Mouse (Mus musculus) spleen, postnatal 10 days (tissue): ENCODE measurements around the gene Usp36.
A peak's percentile ranks its signal among the peaks of the same experiment; 100 is the strongest.

Source experiments
- DNase-seq, 2 experiments: peaks; one replicate each; pipeline ENCODE4 v3.0.0; 2021 to 2022; ENCODE audit warnings: low spot score in 2 of 2

The Usp36 gene

DNA sequence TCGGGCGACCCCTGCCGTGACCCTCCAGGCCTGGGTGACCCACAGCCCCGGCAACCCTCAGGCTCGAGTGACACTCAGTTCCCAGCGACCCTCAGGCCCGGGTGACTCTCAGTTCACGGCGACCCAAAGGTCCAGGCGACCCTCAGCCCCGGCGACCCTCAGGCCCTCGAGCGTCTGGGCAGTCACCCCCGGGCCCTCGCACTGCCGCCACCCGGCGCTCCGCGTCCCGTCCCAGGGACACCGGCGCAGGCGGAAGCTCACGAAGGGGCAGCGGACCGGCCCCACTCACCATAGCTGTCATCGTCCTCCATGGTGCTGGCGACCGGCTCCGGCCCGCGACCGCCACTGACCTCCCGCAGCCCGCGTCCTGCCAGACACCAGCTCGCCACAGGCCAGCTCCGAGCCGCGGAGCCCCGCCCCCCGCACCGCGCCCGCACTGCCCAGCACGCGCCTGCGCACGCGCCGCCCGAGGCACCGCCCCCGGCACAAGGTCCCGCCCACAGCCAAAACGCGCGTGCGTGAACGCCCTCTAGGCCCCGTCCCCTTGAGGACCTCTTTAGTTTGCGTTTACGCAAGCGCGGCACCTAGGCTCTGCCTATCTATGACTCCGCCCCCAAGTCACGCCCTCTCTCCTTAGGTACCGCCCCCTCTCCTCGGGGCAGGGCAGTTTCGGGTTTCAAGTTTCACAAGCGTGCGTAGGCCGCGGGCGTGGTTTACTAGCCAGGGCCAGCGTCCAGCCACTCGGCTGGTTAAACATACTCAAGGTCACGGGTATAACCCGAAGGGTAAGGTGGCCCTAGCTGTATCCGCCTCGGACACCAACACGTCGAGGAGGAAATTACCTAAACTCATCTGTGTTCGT lies 41.7 kb downstream of the Usp36 start, which contains the start of gene Cyth1:
Gene Cyth1 (minus strand): TSS at position 443 of the 862 bp plus-strand sequence.
- peak; percentile 99 for DNase-seq

DNA sequence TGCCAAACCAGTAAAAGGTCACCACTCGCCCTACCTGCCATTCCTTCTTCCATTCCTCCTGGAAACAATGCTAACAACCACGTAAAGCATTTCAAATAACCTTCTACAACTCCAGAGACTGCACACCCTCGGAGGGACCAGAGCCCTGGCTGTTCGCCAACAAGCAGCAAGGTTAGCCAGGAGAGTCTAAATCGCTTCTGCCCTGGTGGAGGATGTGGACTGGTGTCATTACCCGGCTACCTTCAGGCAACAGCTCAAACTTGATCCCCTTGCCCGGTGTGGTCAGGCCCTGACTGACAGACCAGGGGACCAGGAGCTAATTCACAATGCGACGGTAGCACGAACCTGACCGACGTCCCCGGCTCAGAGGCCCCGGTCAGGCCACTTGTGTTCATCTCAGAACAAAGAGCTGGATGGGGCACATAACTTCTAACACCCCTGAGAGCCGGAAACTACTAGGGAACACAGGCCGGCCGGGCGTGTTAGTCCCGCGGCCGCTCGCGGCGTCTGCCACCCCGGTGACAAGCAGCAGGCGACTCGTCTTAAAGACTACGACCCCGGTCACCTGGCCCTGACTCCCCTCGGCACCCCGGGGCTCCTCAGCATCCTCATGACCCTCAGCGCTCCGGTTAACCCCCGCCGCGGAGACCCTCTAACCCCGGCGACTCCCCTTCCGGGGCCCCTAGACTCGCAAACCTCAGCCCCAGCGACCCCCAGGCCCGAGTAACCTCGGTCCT lies 42.5 kb downstream of the Usp36 start:
- peak; percentile 63 to 71 for DNase-seq

DNA sequence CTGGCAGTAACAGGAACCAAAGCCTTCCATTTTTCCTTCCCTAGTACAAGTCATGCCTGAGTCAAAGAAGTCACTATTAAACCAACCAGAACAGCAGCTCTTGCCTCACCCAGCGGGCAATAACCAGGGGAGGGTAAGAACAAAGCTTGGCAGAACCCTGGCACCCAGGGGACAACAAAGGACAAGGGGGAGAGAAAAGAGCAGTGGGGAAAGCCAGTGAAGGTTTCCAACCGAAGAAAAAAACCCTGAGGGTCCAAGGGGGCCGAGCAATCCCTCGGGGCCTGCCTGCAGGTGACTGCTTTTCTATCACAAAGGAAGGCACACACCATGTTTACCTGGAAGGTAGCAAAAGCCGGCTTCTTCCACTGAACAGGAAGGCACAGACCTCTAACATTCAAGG lies 43.3 kb downstream of the Usp36 start:
- no peak for DNase-seq

DNA sequence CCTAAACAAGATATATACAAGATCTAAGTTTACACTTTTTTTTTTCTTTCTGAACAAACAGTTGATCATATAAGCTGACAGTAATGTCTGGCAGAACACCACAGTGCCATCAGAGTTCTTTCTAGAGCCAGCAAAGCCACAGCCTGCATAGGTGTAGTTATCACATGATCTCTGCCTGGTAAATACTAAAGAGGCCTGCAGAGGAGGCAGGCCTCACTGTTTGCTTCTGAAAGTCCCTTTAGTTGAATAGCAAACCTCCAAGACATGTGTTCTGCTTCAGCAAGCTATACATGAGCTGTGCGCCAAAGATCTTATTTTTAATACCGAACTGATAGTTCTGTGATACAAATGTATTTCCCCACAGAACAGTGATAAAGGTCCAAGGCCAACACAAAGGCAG lies 44.9 kb downstream of the Usp36 start:
- no peak for DNase-seq

DNA sequence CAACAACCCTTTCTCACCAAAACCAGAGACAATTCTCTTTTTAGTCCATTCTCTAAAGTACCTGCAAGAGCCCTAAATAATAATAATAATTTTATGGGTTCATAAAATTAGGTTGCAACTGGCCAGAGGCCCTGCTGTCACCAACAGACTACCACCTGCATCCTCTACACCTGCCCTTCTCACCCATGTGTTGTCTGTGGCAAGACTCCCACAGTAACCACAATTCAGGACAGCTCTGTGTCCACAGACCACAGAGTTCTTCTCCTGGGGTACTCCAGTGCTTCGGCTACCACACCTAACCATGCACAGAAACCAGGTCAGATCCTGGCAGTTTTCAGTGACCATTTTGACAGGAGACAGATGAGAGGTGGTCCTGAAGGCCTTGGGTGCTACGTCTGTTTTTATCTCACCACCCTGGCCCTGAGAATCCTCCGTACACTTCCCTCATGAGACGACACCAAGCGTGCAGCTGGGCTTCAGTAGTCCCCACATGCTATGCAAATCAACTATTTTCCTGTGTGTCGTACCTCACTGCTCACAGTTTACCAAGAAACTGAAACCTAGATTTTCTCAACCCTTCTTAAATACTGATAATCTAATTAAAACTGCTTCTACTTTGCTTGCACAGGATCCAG lies 46.3 kb downstream of the Usp36 start:
- peak in 1 of 2 experiments; percentile 53 for DNase-seq

DNA sequence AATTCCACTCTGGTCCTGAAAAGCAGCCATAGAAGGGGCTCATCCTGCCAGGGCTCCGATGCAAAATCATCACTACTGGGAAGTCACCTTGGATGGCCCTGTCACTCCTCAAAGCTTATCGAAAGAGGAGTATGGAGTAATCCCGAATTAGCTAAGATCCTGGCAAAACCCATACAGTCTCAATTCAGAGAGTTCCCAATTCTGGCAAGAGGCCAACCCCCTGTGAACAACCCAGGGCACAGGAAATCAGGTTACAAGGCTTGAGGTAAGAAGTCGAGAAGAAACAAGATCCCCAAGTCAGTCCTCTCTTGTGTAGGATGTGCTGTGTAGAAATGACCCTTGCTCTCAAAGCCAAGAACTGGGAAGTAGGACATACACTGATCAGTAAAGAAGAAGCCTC lies 47.5 kb downstream of the Usp36 start:
- DNase-seq = no peak

DNA sequence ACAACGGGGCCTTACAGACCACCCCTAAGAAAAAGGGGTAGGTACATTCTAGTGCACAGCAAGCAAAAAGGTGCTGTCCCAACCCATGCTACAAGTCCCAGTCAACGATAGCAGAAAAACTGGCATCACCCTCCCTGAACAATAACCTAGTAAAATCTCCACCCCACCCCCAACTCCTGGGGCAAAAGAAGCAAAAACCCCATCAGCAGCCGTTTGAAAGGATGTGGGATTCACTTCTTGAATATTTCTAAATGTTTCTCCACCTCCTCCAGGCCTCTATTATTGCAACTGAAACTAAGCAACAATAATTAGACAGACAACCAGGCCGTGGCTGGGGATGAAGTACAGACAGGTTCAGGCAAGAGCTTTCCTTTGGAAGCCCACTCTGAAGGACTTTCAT lies 49.7 kb downstream of the Usp36 start:
- DNase-seq = no peak

DNA sequence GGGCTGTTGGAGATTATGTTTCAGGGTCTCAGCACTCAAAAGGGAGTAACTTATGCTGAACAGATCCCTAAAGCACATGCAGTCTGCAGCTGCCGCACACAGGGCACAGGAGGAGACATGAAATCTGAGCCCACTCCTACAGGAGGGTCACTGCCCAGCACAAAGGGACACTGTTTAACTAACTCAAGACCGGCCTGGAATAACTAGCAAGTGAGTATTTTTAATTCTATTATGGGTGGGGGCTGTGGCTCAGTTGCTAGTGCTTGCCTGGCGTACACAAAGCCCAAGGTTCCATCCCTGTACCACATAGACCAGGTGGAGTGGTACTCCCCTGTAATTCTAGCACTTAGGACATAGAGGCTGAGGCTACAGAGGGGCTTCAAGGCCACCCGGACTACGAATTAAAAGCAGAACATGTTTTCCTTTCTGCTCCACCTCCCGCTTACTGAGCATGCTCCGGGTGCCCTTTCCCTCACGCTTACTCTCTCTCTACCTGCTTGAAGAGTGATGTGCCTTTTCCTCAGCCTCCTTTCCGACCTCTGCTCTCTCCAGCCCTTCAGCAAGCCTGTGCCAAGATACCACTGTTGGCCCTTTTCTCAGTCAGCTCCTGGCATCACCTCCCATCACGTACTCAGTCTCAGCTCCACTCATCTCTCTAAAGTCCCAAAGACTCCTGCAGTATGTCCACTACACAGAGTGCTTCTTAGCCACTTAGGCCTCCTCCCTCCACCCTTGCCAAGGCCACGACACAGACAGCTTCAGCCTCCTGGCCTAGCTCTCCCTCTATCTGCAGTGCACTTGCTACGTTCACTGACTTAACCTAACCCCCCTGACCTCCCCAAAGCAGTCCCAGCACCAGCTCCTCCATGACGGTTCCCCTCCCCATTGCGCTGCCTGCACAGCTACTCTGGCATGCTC lies 50.5 kb downstream of the Usp36 start:
- DNase-seq = no peak

DNA sequence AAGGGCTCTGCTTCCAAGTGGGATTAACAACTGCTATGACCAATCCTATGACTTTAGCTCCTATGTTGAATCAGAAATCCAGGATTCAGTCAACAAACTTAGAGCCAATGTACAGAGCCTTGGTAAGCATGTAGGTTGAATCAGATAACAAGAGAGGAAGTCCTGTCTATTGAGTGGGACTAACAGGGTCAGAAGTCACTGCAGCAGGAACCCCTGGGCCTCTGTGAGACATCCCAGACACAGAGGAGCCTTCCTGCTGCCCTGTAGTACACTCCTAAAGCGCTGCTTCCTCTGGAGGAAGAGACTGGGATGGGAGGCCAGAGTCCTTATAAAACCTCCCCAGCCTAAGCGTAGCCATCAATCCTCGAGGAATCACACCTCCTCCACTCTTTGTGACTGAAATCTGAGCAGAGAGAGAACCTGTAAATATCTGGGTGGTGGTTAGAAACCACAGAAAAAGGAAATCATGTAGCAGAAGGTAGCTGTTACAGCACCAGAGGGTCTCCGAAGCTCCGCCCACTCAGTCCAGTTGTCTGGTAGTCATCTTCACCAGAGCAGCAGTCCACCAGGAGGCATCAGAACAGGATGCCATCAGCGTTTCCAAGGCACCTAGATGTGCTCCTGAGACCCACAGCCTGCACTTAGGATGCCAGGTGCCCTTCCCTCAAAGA lies 53.4 kb downstream of the Usp36 start:
- DNase-seq = peak in 1 of 2 experiments; percentile 63

DNA sequence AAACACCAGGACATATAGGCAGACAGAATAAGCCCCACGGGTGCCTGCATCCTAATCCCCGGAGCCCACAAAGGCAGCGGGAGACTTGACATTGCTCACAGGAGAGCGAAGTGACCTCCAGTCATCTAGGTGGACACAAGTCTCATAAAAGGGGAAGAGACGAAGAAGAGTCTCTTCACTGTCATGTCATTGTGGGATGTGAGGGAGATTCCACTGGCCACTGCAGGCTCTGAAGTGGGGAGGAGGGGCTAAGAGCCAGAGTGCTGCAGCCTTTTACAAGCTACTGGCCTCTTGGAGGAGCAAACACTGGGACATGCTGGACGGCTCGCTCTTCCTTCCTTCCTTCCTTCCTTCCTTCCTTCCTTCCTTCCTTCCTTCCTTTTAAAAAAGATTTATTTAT lies 55.1 kb downstream of the Usp36 start:
- DNase-seq = no peak

DNA sequence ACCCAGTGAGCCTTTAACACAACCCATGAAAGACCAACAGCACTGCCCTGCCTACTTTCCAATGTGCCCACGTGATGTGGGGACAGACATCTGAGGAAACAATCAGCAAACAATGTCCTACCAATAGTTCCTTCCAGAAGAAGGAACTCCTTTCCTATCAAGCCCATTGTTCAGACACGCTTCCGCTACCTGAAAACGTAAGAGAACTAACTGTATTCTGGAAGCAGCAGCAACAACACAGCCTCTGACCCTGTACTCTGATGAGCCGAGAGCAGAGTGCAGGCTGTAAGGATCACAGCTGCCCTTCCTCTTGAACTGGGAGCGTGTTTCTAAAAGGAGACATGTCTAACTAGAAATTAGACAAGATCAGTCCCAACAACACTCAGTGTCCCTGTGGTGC lies 55.5 kb downstream of the Usp36 start:
- no peak for DNase-seq

DNA sequence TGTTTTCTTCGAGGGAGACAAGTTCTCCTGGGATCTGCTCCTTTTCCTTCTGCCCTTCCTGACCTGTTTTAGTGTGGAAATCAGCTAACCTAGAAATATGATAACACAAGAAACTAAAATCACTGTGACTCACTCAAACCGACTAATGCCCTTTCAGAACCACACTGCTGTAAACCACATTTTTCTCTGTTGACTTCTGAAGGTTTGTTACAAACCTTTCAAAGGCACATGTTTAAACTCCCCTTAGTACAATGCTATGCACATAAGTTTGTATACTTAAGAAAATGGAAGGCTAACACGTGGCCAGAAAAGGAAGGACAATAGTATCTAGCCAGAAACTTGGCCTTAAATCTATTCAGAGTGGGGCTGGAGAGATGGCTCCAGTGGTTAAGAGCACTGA lies 56.1 kb downstream of the Usp36 start:
- no peak for DNase-seq

DNA sequence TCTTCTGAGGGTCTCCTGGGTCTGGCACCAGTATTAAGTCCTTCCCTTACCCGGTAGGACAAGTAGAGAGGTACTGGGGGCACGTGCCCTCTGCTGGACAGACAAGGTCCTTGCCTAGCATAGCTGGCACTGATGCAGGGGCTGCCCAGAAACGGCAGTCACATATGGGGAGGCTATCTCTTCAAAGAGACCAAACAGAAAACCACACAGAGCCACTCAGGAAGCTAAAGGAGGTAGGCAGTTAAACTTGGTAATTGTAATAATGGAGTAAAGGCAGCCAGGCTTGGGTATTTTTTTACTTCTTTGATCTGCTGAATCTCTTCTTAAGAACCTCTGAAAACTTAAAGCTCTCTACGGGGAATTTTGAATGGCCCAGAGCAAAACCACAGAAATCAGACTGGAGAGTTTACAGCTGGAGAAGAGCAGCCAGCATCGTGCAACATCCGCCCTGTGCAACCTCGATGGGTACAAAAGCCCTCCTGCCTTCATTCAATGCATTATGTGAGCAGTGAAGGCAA lies 57.7 kb downstream of the Usp36 start:
- DNase-seq = peak in 1 of 2 experiments; percentile 71

DNA sequence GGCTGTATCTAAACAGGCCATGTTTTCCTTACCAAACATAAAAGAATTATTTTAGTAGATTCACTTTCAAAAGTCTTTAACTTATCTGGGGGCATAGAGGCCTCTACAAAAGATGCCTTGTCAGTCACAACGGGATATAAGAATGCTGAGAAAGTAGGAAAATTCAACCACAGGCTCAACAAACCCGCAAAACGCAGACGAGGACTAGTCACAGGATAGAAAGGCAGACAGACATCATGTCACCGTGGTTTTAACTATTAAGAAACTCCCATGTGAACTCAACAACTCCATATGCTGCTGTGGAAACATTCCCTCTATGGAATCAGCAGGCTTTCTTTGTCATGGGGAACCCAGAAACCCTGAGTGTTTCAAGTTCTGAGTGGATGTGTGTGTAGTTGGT lies 60.1 kb downstream of the Usp36 start:
- no peak for DNase-seq

DNA sequence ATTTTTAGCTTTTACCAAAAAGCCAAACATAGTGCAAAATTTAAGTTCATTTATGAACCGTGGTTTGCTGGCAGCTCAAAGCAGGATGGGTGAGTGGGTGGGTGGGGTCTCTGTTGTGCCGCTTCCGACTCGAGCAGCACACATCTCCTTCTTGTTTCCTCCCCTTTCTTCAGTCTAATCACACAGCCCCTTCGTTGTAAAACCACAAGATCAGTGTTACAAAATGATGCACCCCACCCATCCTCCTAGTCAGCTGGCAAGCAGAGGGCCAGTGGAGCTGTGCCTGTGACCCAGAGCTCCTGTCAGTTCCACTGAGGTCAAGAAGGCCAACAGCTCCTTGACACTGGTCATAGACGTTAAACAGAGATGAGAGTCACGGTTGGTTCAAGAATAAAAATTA lies 62.4 kb downstream of the Usp36 start:
- DNase-seq = peak in 1 of 2 experiments; percentile 35

DNA sequence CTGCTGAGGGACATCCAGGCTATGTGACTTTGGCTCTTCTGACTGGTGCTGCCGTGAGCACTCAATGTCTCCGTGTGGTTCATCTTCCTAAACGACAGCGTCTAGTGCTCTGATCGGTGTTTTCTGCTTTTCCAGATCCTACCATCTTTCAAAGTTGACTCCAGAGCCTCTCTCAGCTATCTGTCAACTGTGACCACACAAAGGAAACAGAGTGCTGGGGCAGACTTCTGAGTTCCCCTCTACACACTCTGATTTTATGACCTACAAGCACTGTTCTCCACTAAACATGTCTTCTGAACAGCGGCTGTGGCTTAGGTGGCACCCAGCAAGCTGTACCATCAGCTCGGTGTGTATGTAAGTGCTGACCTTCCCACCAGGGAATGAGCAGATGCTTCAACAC lies 63.2 kb downstream of the Usp36 start:
- DNase-seq = no peak

DNA sequence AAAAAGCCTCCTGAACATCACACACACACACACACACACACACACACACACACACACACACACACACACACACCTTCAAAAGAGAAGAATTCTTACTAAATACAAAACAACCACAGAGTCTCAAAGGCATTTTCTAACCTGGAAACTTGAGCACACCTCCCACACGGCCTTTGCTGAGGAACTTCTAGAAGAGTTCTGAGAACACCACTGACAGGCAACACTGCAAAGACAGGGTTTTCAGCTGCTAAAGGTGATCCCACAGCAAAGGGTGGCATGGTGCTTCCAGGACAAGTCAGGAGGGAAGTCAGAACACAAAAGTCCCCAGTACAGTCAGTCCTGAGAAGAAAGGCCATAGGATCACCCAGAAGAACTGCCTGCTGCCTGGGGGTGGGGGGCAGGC lies 64.2 kb downstream of the Usp36 start:
- DNase-seq = no peak

DNA sequence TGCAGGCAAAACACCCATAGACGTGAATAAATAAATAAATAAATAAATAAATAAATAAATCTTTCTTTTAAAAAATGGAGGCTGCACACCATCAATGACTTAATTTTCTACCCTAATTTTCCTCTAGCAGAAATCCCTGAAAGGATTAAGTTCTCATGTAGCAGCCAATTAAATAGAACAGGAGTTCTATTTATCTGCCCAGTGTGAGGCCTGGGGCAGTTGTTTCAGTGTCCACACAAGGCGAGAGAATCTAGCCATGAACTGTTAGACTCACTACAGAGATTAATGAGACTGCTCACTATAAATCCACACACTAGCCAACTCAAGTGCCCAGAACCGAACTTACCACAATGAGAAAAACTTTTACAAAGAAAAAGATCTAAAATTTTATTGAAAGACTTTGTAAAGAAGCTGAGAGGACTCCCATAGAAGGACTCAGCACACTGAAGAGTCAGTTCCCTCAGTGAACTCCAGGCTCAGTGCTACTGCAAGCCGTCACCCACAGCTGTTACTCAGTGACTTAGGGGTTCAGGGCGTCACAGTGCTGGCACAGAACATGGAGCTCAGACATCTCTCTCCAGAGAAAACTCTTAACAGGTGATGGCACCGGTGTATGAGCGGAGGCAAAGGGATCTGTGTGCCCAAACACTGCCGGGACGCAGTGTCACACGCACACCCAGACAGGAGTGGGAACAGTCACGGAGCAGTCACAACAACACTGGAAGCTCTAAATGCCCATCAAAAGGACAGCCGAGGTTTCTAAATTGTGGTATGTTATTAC lies 64.8 kb downstream of the Usp36 start:
- DNase-seq = no peak

DNA sequence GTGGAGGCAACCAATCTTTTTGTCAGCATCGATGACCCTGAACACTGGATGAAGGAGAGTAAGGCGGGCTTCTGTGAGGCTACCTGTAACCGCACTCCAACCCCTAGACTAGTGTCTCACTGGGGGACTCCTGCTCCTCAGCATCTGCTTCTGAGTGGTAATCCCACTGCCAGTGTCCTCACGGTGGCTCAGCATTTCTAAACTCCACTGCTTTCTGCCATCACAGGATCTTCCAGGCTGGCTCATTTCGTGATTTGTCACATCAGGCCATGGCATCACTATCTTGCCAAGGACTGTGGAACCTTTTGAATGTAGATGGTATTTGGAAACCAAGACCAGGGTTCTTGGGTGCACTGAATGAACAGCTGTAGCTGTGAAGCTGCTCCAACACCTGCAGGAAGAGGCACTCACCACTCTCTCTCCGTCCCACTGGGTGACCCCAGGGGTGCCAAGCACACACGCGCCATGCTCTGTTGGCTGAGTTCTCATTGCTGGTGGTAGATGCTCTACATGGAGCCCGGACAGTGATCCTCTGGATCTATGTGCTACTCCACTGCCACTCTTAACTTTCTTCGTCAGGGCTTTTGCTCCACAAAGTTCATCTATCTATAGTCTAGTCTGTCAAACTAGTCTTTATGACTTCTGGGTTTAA lies 66.5 kb downstream of the Usp36 start:
- DNase-seq = peak in 1 of 2 experiments; percentile 36
